Mouse (Mus musculus): ENCODE measurements at regions not wholly inside any gene's neighbourhood (a gene's known extent, or its start where the extent isn't known, plus 50 kb on each side); places are given as distances from the start of the nearest gene placed in this dataset.

- Histone ChIP-seq H3K4me3 (ENCODE audit: low read depth, low read length) (no peak overlapping the region), H3K36me3 (replicated peaks; ENCODE audit: control insufficient read depth, insufficient read depth, low read length) (no peaks in the 10 kb centered on the region), H3K27me3 (ENCODE audit: control insufficient read depth, insufficient read depth, low read length) (no peaks in the 10 kb centered on the region), H3K9ac (replicated peaks; ENCODE audit: low read depth, low read length) (no peak overlapping the region), H3K9me3 (replicated peaks; ENCODE audit: control insufficient read depth, low read length) (no peaks in the 10 kb centered on the region), H3K4me2 (ENCODE audit: low read depth, low read length) (no peak overlapping the region), H3K27ac (ENCODE audit: low read depth) (no peak overlapping the region), H3K4me1 (ENCODE audit: control insufficient read depth, insufficient read depth) (peaks cover 6% of the 10 kb centered on the region; the same call in 1 of the 2 replicates)
- ATAC-seq (ENCODE audit: insufficient read depth, low read depth) = no peak
- no peak for DNase-seq (ENCODE audit: low spot score)
- 67% methylated on average over 4 of the region's 4 CpGs for WGBS
- TF ChIP-seq CTCF (IDR thresholded peaks at IDR 0.05; ENCODE audit: low read depth) = no peak
- no peak for TF ChIP-seq EP300 (IDR thresholded peaks at IDR 0.05; ENCODE audit: low read depth)
Measured at GRCm38 (mm10) chr15:61548400-61548799, 625.6 kb upstream of the A1bg start.

- Histone ChIP-seq H3K4me3 (ENCODE audit: low read depth, low read length) (no peak overlapping the region), H3K9me3 (replicated peaks; ENCODE audit: control insufficient read depth, low read length) (no peaks in the 10 kb centered on the region), H3K27ac (ENCODE audit: low read depth) (no peak overlapping the region), H3K4me1 (ENCODE audit: control insufficient read depth, insufficient read depth) (peaks cover 5% of the 10 kb centered on the region; the same call in 1 of the 2 replicates), H3K36me3 (replicated peaks; ENCODE audit: control insufficient read depth, insufficient read depth, low read length) (no peaks in the 10 kb centered on the region), H3K4me2 (ENCODE audit: low read depth, low read length) (no peak overlapping the region), H3K27me3 (ENCODE audit: control insufficient read depth, insufficient read depth, low read length) (no peaks in the 10 kb centered on the region), H3K9ac (replicated peaks; ENCODE audit: low read depth, low read length) (no peak overlapping the region)
- DNase-seq (ENCODE audit: low spot score) (no peak), ATAC-seq (ENCODE audit: insufficient read depth, low read depth) (no peak)
- 82% methylated on average over 3 of the region's 3 CpGs for WGBS
- TF ChIP-seq CTCF (IDR thresholded peaks at IDR 0.05; ENCODE audit: low read depth) (no peak), EP300 (IDR thresholded peaks at IDR 0.05; ENCODE audit: low read depth) (no peak)
Measured at GRCm38 (mm10) chr15:61546608-61547007, 623.8 kb upstream of the A1bg start.

- Histone ChIP-seq H3K36me3 (replicated peaks; ENCODE audit: control insufficient read depth, insufficient read depth, low read length) (no peaks in the 10 kb centered on the region), H3K4me1 (ENCODE audit: control insufficient read depth, insufficient read depth) (peaks cover 5% of the 10 kb centered on the region; the same call in 1 of the 2 replicates), H3K9ac (replicated peaks; ENCODE audit: low read depth, low read length) (no peak overlapping the region), H3K27me3 (ENCODE audit: control insufficient read depth, insufficient read depth, low read length) (no peaks in the 10 kb centered on the region), H3K4me2 (ENCODE audit: low read depth, low read length) (no peak overlapping the region), H3K27ac (ENCODE audit: low read depth) (no peak overlapping the region), H3K4me3 (ENCODE audit: low read depth, low read length) (no peak overlapping the region), H3K9me3 (replicated peaks; ENCODE audit: control insufficient read depth, low read length) (no peaks in the 10 kb centered on the region)
- no peak for DNase-seq (ENCODE audit: low spot score)
- WGBS = 68% methylated on average over 2 of the region's 2 CpGs
- no peak for ATAC-seq (ENCODE audit: insufficient read depth, low read depth)
- TF ChIP-seq CTCF (IDR thresholded peaks at IDR 0.05; ENCODE audit: low read depth) (no peak), EP300 (IDR thresholded peaks at IDR 0.05; ENCODE audit: low read depth) (no peak)
Measured at GRCm38 (mm10) chr15:61544074-61544473, 621.3 kb upstream of the A1bg start.

GRCm38 (mm10) chr15:61541643-61542042 lies 618.8 kb upstream of the A1bg start:
- Histone ChIP-seq H3K9ac (replicated peaks; ENCODE audit: low read depth, low read length) (no peak overlapping the region), H3K4me1 (ENCODE audit: control insufficient read depth, insufficient read depth) (peaks cover 5% of the 10 kb centered on the region; the same call in 1 of the 2 replicates), H3K36me3 (replicated peaks; ENCODE audit: control insufficient read depth, insufficient read depth, low read length) (no peaks in the 10 kb centered on the region), H3K9me3 (replicated peaks; ENCODE audit: control insufficient read depth, low read length) (no peaks in the 10 kb centered on the region), H3K4me2 (ENCODE audit: low read depth, low read length) (no peak overlapping the region), H3K4me3 (ENCODE audit: low read depth, low read length) (no peak overlapping the region), H3K27me3 (ENCODE audit: control insufficient read depth, insufficient read depth, low read length) (no peaks in the 10 kb centered on the region), H3K27ac (ENCODE audit: low read depth) (no peak overlapping the region)
- WGBS = 67% methylated on average over 4 of the region's 4 CpGs
- ATAC-seq (ENCODE audit: insufficient read depth, low read depth) (no peak), DNase-seq (ENCODE audit: low spot score) (no peak)
- TF ChIP-seq EP300 (IDR thresholded peaks at IDR 0.05; ENCODE audit: low read depth) = no peak
- TF ChIP-seq CTCF (IDR thresholded peaks at IDR 0.05; ENCODE audit: low read depth) = no peak

GRCm38 (mm10) chr15:61540753-61541421 lies 618.1 kb upstream of the A1bg start:
- DNase-seq (ENCODE audit: low spot score) = no peak
- H3K27ac ChIP-seq (ENCODE audit: low read depth) = no peak overlapping the region
- 65% methylated on average over 10 of the region's 10 CpGs for WGBS
- ATAC-seq (ENCODE audit: insufficient read depth, low read depth) = no peak
- H3K4me2 ChIP-seq (ENCODE audit: low read depth, low read length) = no peak overlapping the region
- no peaks in the 10 kb centered on the region for H3K36me3 ChIP-seq (replicated peaks; ENCODE audit: control insufficient read depth, insufficient read depth, low read length)
- H3K4me1 ChIP-seq (ENCODE audit: control insufficient read depth, insufficient read depth) = peaks cover 5% of the 10 kb centered on the region; the same call in 1 of the 2 replicates
- no peak overlapping the region for H3K4me3 ChIP-seq (ENCODE audit: low read depth, low read length)
- no peak for TF ChIP-seq CTCF (IDR thresholded peaks at IDR 0.05; ENCODE audit: low read depth)
- TF ChIP-seq EP300 (IDR thresholded peaks at IDR 0.05; ENCODE audit: low read depth) = no peak
- no peak overlapping the region for H3K9ac ChIP-seq (replicated peaks; ENCODE audit: low read depth, low read length)
- H3K27me3 ChIP-seq (ENCODE audit: control insufficient read depth, insufficient read depth, low read length) = no peaks in the 10 kb centered on the region
- H3K9me3 ChIP-seq (replicated peaks; ENCODE audit: control insufficient read depth, low read length) = no peaks in the 10 kb centered on the region

GRCm38 (mm10) chr15:61538930-61539329 lies 616.1 kb upstream of the A1bg start:
- Histone ChIP-seq H3K4me1 (ENCODE audit: control insufficient read depth, insufficient read depth) (peaks cover 9% of the 10 kb centered on the region; the same call in 1 of the 2 replicates), H3K9me3 (replicated peaks; ENCODE audit: control insufficient read depth, low read length) (no peaks in the 10 kb centered on the region), H3K27ac (ENCODE audit: low read depth) (no peak overlapping the region), H3K4me2 (ENCODE audit: low read depth, low read length) (no peak overlapping the region), H3K9ac (replicated peaks; ENCODE audit: low read depth, low read length) (no peak overlapping the region), H3K36me3 (replicated peaks; ENCODE audit: control insufficient read depth, insufficient read depth, low read length) (no peaks in the 10 kb centered on the region), H3K4me3 (ENCODE audit: low read depth, low read length) (no peak overlapping the region), H3K27me3 (ENCODE audit: control insufficient read depth, insufficient read depth, low read length) (no peaks in the 10 kb centered on the region)
- WGBS = 54% methylated on average over 5 of the region's 5 CpGs
- DNase-seq (ENCODE audit: low spot score) (no peak), ATAC-seq (ENCODE audit: insufficient read depth, low read depth) (no peak)
- no peak for TF ChIP-seq EP300 (IDR thresholded peaks at IDR 0.05; ENCODE audit: low read depth)
- no peak for TF ChIP-seq CTCF (IDR thresholded peaks at IDR 0.05; ENCODE audit: low read depth)

All from heart, postnatal 0 days (tissue).